Mouse (Mus musculus): ENCODE data around the gene L3mbtl1. TPM values are rescaled to one million over a fixed set of nuclear protein-coding genes. Genes with fewer than 3 reads are reported as not detected.
A peak's percentile ranks its signal among the peaks of the same experiment; 100 is the strongest.

L3mbtl1 gene
- polyA plus RNA-seq, 1 experiment from 2014 or later, result 0.12 TPM

- ATAC-seq (ENCODE audit: insufficient number of reproducible peaks, low FRiP score, low TSS enrichment, low read depth), result no peak
- 0 out of 2 replicates have a peak, but pooled peaks cover 5% of the 10 kb centered on the region for H3K27me3 ChIP-seq
- no peak overlapping the region for H3K9ac ChIP-seq
- H3K4me3 ChIP-seq, result peak overlapping the region; percentile 16
- 35% methylated on average over 15 of the region's 15 CpGs for WGBS
- peaks cover 13% of the 10 kb centered on the region for H3K4me1 ChIP-seq
- H3K27ac ChIP-seq, result no peak overlapping the region
- no peaks in the 10 kb centered on the region for H3K36me3 ChIP-seq
- H3K9me3 ChIP-seq, result no peaks in the 10 kb centered on the region
- peak overlapping the region; percentile 41 for H3K4me2 ChIP-seq
Measured at GRCm38 (mm10) chr2:162947736-162948135, 4.5 kb downstream of the L3mbtl1 start.

DNA sequence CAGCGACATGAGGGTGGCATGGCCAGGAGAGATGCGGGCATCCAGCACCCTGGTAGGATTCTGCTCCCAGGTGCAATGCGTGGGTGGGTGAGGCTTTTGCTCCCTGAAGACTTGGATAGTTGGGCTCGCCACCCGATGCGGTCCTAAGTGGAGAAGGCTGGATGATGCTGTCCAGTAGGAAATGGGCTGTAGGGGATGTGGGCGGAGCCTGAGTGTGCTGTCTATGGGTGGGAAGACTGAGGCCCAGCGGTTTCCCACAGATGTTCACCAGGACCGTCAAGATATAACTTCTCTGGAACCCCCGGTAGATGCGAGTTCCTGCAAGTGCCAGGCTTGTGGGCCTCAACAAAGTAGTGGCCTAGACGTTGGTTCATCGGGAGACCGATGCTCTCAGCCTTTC lies 4.9 kb downstream of the L3mbtl1 start:
- H3K9ac ChIP-seq, result no peak overlapping the region
- no peak for ATAC-seq (ENCODE audit: insufficient number of reproducible peaks, low FRiP score, low TSS enrichment, low read depth)

GRCm38 (mm10) chr2:162950776-162951175 lies 7.5 kb downstream of the L3mbtl1 start:
- Histone ChIP-seq H3K4me2 (no peak overlapping the region), H3K4me1 (no peaks in the 10 kb centered on the region)
- 84% methylated on average over 2 of the region's 2 CpGs for WGBS

More for the DNA sequence above, 4.9 kb downstream of the L3mbtl1 start:
- Histone ChIP-seq H3K36me3 (no peaks in the 10 kb centered on the region), H3K4me2 (peak overlapping the region; percentile 41), H3K27me3 (0 out of 2 replicates have a peak, but pooled peaks cover 5% of the 10 kb centered on the region), H3K9me3 (no peaks in the 10 kb centered on the region), H3K27ac (no peak overlapping the region), H3K4me1 (peaks cover 8% of the 10 kb centered on the region), H3K4me3 (peak overlapping the region; percentile 16)
- WGBS, result 60% methylated on average over 14 of the region's 14 CpGs

GRCm38 (mm10) chr2:162956843-162957242 lies 13.6 kb downstream of the L3mbtl1 start:
- H3K9ac ChIP-seq, result no peak overlapping the region
- H3K27me3 ChIP-seq, result no peaks in the 10 kb centered on the region
- H3K27ac ChIP-seq, result no peak overlapping the region
- WGBS, result 92% methylated on average over 2 of the region's 2 CpGs
- no peaks in the 10 kb centered on the region for H3K4me1 ChIP-seq
- H3K4me3 ChIP-seq, result no peak overlapping the region
- no peak overlapping the region for H3K4me2 ChIP-seq
- no peaks in the 10 kb centered on the region for H3K36me3 ChIP-seq
- no peak for ATAC-seq (ENCODE audit: insufficient number of reproducible peaks, low FRiP score, low TSS enrichment, low read depth)
- H3K9me3 ChIP-seq, result no peaks in the 10 kb centered on the region

More at GRCm38 (mm10) chr2:162950776-162951175, 7.5 kb downstream of the L3mbtl1 start:
- no peak for ATAC-seq (ENCODE audit: insufficient number of reproducible peaks, low FRiP score, low TSS enrichment, low read depth)
- no peaks in the 10 kb centered on the region for H3K36me3 ChIP-seq
- no peak overlapping the region for H3K9ac ChIP-seq
- no peak overlapping the region for H3K27ac ChIP-seq
- H3K4me3 ChIP-seq, result no peak overlapping the region
- H3K27me3 ChIP-seq, result no peaks in the 10 kb centered on the region
- no peaks in the 10 kb centered on the region for H3K9me3 ChIP-seq

GRCm38 (mm10) chr2:162961321-162961720 lies 18.0 kb downstream of the L3mbtl1 start:
- H3K27me3 ChIP-seq, result no peaks in the 10 kb centered on the region
- no peaks in the 10 kb centered on the region for H3K9me3 ChIP-seq
- no peak overlapping the region for H3K4me3 ChIP-seq
- 52% methylated on average over 9 of the region's 10 CpGs for WGBS
- no peak overlapping the region for H3K4me2 ChIP-seq
- H3K36me3 ChIP-seq, result no peaks in the 10 kb centered on the region
- H3K9ac ChIP-seq, result no peak overlapping the region
- H3K4me1 ChIP-seq, result no peaks in the 10 kb centered on the region
- no peak for ATAC-seq (ENCODE audit: insufficient number of reproducible peaks, low FRiP score, low TSS enrichment, low read depth)
- no peak overlapping the region for H3K27ac ChIP-seq

GRCm38 (mm10) chr2:162966734-162967133 lies 23.5 kb downstream of the L3mbtl1 start:
- Histone ChIP-seq H3K36me3 (no peaks in the 10 kb centered on the region), H3K27me3 (no peaks in the 10 kb centered on the region), H3K4me1 (no peaks in the 10 kb centered on the region), H3K4me2 (no peak overlapping the region), H3K27ac (no peak overlapping the region), H3K9ac (no peak overlapping the region), H3K9me3 (no peaks in the 10 kb centered on the region), H3K4me3 (no peak overlapping the region)
- WGBS, result 95% methylated on average over 2 of the region's 2 CpGs
- ATAC-seq (ENCODE audit: insufficient number of reproducible peaks, low FRiP score, low TSS enrichment, low read depth), result no peak

GRCm38 (mm10) chr2:162968357-162968756 lies 25.1 kb downstream of the L3mbtl1 start:
- no peaks in the 10 kb centered on the region for H3K36me3 ChIP-seq
- no peak overlapping the region for H3K4me3 ChIP-seq
- H3K9ac ChIP-seq, result no peak overlapping the region
- H3K4me1 ChIP-seq, result 0 out of 2 replicates have a peak, but pooled peaks cover under 1% of the 10 kb centered on the region
- no peak overlapping the region for H3K4me2 ChIP-seq
- no peak overlapping the region for H3K27ac ChIP-seq
- no peak for ATAC-seq (ENCODE audit: insufficient number of reproducible peaks, low FRiP score, low TSS enrichment, low read depth)
- H3K9me3 ChIP-seq, result no peaks in the 10 kb centered on the region
- H3K27me3 ChIP-seq, result no peaks in the 10 kb centered on the region
- WGBS, result 5% methylated on average over 5 of the region's 5 CpGs

DNA sequence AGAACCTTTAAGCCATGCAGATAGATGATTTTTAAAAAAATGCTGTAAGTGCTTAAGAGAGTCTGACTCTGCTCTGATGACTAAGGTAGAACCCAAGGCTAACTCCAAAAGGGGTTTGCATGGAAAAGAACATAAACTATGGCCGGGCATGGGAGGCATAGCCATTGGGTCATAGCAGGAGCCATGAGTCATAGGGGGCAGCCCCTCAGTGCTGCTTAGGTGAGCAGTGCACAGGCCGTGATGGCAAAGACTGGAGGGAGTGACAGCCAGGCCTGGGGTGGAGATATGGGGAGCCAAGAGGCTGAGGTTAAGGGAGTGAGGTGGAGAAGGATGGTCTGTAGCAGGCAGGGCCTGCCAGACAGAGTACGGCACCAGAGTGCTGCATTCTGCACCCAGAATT lies 25.8 kb downstream of the L3mbtl1 start:
- ATAC-seq (ENCODE audit: insufficient number of reproducible peaks, low FRiP score, low TSS enrichment, low read depth), result no peak
- 77% methylated on average over 3 of the region's 3 CpGs for WGBS
- H3K9ac ChIP-seq, result 0 out of 2 replicates have a peak overlapping the region, but pooled peaks have one; percentile 7
- no peak overlapping the region for H3K4me2 ChIP-seq
- H3K27me3 ChIP-seq, result no peaks in the 10 kb centered on the region
- H3K4me3 ChIP-seq, result no peak overlapping the region
- no peaks in the 10 kb centered on the region for H3K9me3 ChIP-seq
- H3K4me1 ChIP-seq, result peaks cover 7% of the 10 kb centered on the region; the same call in 1 of the 2 replicates
- no peak overlapping the region for H3K27ac ChIP-seq
- no peaks in the 10 kb centered on the region for H3K36me3 ChIP-seq

GRCm38 (mm10) chr2:162970896-162971295 lies 27.6 kb downstream of the L3mbtl1 start:
- H3K36me3 ChIP-seq, result no peaks in the 10 kb centered on the region
- WGBS, result 77% methylated on average over 6 of the region's 6 CpGs

DNA sequence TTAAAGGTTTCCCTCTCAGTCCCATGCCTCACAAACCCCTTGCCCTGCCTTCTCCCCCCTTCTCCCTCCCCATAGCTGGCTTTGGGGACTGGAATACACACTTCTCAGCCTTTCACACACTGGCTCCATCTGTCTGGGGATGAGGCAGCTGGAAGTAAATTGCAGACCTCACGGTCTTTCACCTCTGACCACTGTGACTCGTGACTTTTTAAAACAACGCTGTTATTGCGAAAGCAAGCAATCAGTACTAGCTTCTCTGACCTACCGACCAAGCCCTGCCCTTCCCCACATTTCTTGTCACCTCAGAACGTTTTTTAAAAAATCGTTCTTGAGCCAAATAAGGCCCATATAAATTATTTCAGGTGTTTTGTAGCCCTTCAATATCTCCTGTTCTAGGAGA lies 29.5 kb downstream of the L3mbtl1 start:
- 56% methylated on average over 7 of the region's 7 CpGs for WGBS

More at GRCm38 (mm10) chr2:162970896-162971295, 27.6 kb downstream of the L3mbtl1 start:
- Histone ChIP-seq H3K27me3 (no peaks in the 10 kb centered on the region), H3K4me3 (no peak overlapping the region), H3K9ac (no peak overlapping the region), H3K27ac (no peak overlapping the region), H3K9me3 (no peaks in the 10 kb centered on the region), H3K4me2 (no peak overlapping the region), H3K4me1 (peaks cover 19% of the 10 kb centered on the region)
- no peak for ATAC-seq (ENCODE audit: insufficient number of reproducible peaks, low FRiP score, low TSS enrichment, low read depth)

GRCm38 (mm10) chr2:162973206-162973605 lies 29.9 kb downstream of the L3mbtl1 start:
- no peak overlapping the region for H3K9ac ChIP-seq

More for the DNA sequence above, 29.5 kb downstream of the L3mbtl1 start:
- Histone ChIP-seq H3K27ac (no peak overlapping the region), H3K4me2 (no peak overlapping the region), H3K4me1 (peaks cover 19% of the 10 kb centered on the region), H3K9ac (no peak overlapping the region), H3K4me3 (no peak overlapping the region), H3K27me3 (no peaks in the 10 kb centered on the region), H3K36me3 (no peaks in the 10 kb centered on the region), H3K9me3 (no peaks in the 10 kb centered on the region)
- ATAC-seq (ENCODE audit: insufficient number of reproducible peaks, low FRiP score, low TSS enrichment, low read depth), result no peak

GRCm38 (mm10) chr2:162973637-162974036 lies 30.4 kb downstream of the L3mbtl1 start:
- no peak overlapping the region for H3K9ac ChIP-seq
- H3K4me2 ChIP-seq, result no peak overlapping the region
- ATAC-seq (ENCODE audit: insufficient number of reproducible peaks, low FRiP score, low TSS enrichment, low read depth), result no peak
- H3K27ac ChIP-seq, result no peak overlapping the region
- no peaks in the 10 kb centered on the region for H3K36me3 ChIP-seq
- 30% methylated on average over 11 of the region's 11 CpGs for WGBS
- H3K4me3 ChIP-seq, result no peak overlapping the region
- no peaks in the 10 kb centered on the region for H3K9me3 ChIP-seq
- peaks cover 19% of the 10 kb centered on the region for H3K4me1 ChIP-seq
- H3K27me3 ChIP-seq, result no peaks in the 10 kb centered on the region

More at GRCm38 (mm10) chr2:162973206-162973605, 29.9 kb downstream of the L3mbtl1 start:
- no peak overlapping the region for H3K27ac ChIP-seq
- ATAC-seq (ENCODE audit: insufficient number of reproducible peaks, low FRiP score, low TSS enrichment, low read depth), result no peak
- 73% methylated on average over 5 of the region's 5 CpGs for WGBS
- no peaks in the 10 kb centered on the region for H3K27me3 ChIP-seq
- H3K4me3 ChIP-seq, result no peak overlapping the region
- H3K4me1 ChIP-seq, result peaks cover 19% of the 10 kb centered on the region
- no peaks in the 10 kb centered on the region for H3K36me3 ChIP-seq
- H3K4me2 ChIP-seq, result no peak overlapping the region
- no peaks in the 10 kb centered on the region for H3K9me3 ChIP-seq

All from limb, embryonic 15.5 days (tissue).